Mouse (Mus musculus): ENCODE results near the gene L1cam.

The L1cam gene

GRCm38 (mm10) chrX:73895719-73896118 lies at the start of gene L1cam:
L1cam (minus strand) TSS chrX:73896105.
- no peak for DNase-seq (ENCODE audit: inconsistent ontology term)

GRCm38 (mm10) chrX:73942294-73942693 lies 46.4 kb upstream of the L1cam start:
- DNase-seq (ENCODE audit: inconsistent ontology term), result no peak

GRCm38 (mm10) chrX:73941860-73942259 lies 46.0 kb upstream of the L1cam start:
- no peak for DNase-seq (ENCODE audit: inconsistent ontology term)

- DNase-seq (ENCODE audit: inconsistent ontology term), result no peak
These were observed 36.0 kb upstream of the L1cam start for GRCm38 (mm10) chrX:73931871-73932270.

- DNase-seq (ENCODE audit: inconsistent ontology term), result peak; percentile 90
These were observed 34.6 kb upstream of the L1cam start, which contains the start of gene Renbp for GRCm38 (mm10) chrX:73930402-73931062. Renbp (minus strand) TSS chrX:73930850.

- DNase-seq (ENCODE audit: inconsistent ontology term), result no peak
These were observed 26.6 kb upstream of the L1cam start for GRCm38 (mm10) chrX:73922550-73922882.

- DNase-seq (ENCODE audit: inconsistent ontology term), result peak; percentile 90
These were observed 26.1 kb upstream of the L1cam start, which contains the start of the genes Arhgap4 and Naa10 for GRCm38 (mm10) chrX:73921823-73922549. Arhgap4 (minus strand) TSS chrX:73921870. Naa10 (minus strand) TSS chrX:73921944.

GRCm38 (mm10) chrX:73921285-73921822 lies 25.4 kb upstream of the L1cam start:
- DNase-seq (ENCODE audit: inconsistent ontology term), result no peak

- no peak for DNase-seq (ENCODE audit: inconsistent ontology term)
These were observed 22.7 kb upstream of the L1cam start for GRCm38 (mm10) chrX:73918631-73919030.

- no peak for DNase-seq (ENCODE audit: inconsistent ontology term)
These were observed 21.0 kb upstream of the L1cam start for GRCm38 (mm10) chrX:73916945-73917344.

GRCm38 (mm10) chrX:73914827-73915703 lies 19.2 kb upstream of the L1cam start:
- DNase-seq (ENCODE audit: inconsistent ontology term), result peak; percentile 86

- DNase-seq (ENCODE audit: inconsistent ontology term), result no peak
These were observed 15.7 kb upstream of the L1cam start for GRCm38 (mm10) chrX:73911588-73911987.

GRCm38 (mm10) chrX:73911156-73911555 lies 15.3 kb upstream of the L1cam start:
- DNase-seq (ENCODE audit: inconsistent ontology term), result no peak

- no peak for DNase-seq (ENCODE audit: inconsistent ontology term)
These were observed 14.5 kb upstream of the L1cam start for GRCm38 (mm10) chrX:73910451-73910850.

- no peak for DNase-seq (ENCODE audit: inconsistent ontology term)
These were observed 14.1 kb upstream of the L1cam start for GRCm38 (mm10) chrX:73910049-73910448.

- no peak for DNase-seq (ENCODE audit: inconsistent ontology term)
These were observed 2.1 kb upstream of the L1cam start for GRCm38 (mm10) chrX:73897959-73898358.

GRCm38 (mm10) chrX:73892833-73893232 lies 3.1 kb downstream of the L1cam start:
- DNase-seq (ENCODE audit: inconsistent ontology term), result no peak

GRCm38 (mm10) chrX:73891551-73892152 lies 4.3 kb downstream of the L1cam start, which contains the start of gene Avpr2:
Avpr2 (plus strand) TSS chrX:73892102.
- DNase-seq (ENCODE audit: inconsistent ontology term), result no peak

GRCm38 (mm10) chrX:73881463-73881862 lies 14.4 kb downstream of the L1cam start:
- DNase-seq (ENCODE audit: inconsistent ontology term), result peak; percentile 0

- DNase-seq (ENCODE audit: inconsistent ontology term), result no peak
These were observed 14.9 kb downstream of the L1cam start for GRCm38 (mm10) chrX:73881036-73881427.

Measured in Muller cell, postnatal 12 days (primary cell).